10 mouse cellular contexts compared by ENCODE assay signal in genomic region chr10:78756021-78756420, GRCm38 (mm10). TPM values are rescaled to one million over a fixed set of nuclear protein-coding genes. Genes with fewer than 3 reads are reported as not detected.
DNase-seq lines count a peak whose midpoint lies in the region; ATAC-seq and TF ChIP-seq lines count a peak whose summit lies in the region.
"Had no signal": no experiment of that assay in that cellular context is flagged by ENCODE, and none has a peak within 500 bp of the region (broad histone marks: within the 10 kb centered on the region; RNA-seq: fewer than 3 reads in every experiment).

No protein-coding gene starts in this region.

- TF ChIP-seq CTCF in heart, postnatal 0 days (IDR thresholded peaks at IDR 0.05; ENCODE audit: low read depth): peak; percentile 86

- no peaks in the 10 kb centered on the region for H3K36me3 ChIP-seq in kidney, embryonic 15.5 days
- H3K36me3 ChIP-seq in heart, postnatal 0 days (replicated peaks; ENCODE audit: control insufficient read depth, insufficient read depth, low read length): no peaks in the 10 kb centered on the region

- no peak for TF ChIP-seq EP300 in heart, postnatal 0 days (IDR thresholded peaks at IDR 0.05; ENCODE audit: low read depth)

- peak; percentile 73 for DNase-seq in kidney, adult 18-20 months
- peak; percentile 89 for DNase-seq in NIH3T3 (ENCODE audit: low read depth)
- peak; percentile 86 to 90 for DNase-seq in cerebellum, postnatal 14 days
- DNase-seq in heart, postnatal 0 days (ENCODE audit: low spot score): peak; percentile 66
- DNase-seq in left cerebral cortex, adult 8-10 months (ENCODE audit: low spot score in 2 of 2): peak; percentile 63 to 88
- peak; percentile 77 for DNase-seq in retina, postnatal 1 day
- DNase-seq in yolk sac, embryonic 10.5 days (ENCODE audit: low spot score): peak; percentile 25

- no peak overlapping the region for H3K4me3 ChIP-seq in kidney, embryonic 15.5 days (replicated peaks)
- no peak overlapping the region for H3K4me3 ChIP-seq in heart, postnatal 0 days (ENCODE audit: low read depth, low read length)
- H3K4me3 ChIP-seq: myocyte had no signal

- peaks cover 10% of the 10 kb centered on the region; the same call in 1 of the 2 replicates for H3K4me1 ChIP-seq in kidney, embryonic 15.5 days
- H3K4me1 ChIP-seq in heart, postnatal 0 days (ENCODE audit: control insufficient read depth, insufficient read depth): no peaks in the 10 kb centered on the region

- H3K9ac ChIP-seq in kidney, embryonic 15.5 days: no peak overlapping the region
- no peak overlapping the region for H3K9ac ChIP-seq in heart, postnatal 0 days (replicated peaks; ENCODE audit: low read depth, low read length)

- WGBS in kidney, embryonic 15.5 days: 35% methylated on average over 6 of the region's 6 CpGs
- 31% methylated on average over 6 of the region's 6 CpGs for WGBS in heart, postnatal 0 days

- no peak overlapping the region for H3K4me2 ChIP-seq in kidney, embryonic 15.5 days
- no peak overlapping the region for H3K4me2 ChIP-seq in heart, postnatal 0 days (ENCODE audit: low read depth, low read length)

- no peaks in the 10 kb centered on the region for H3K9me3 ChIP-seq in kidney, embryonic 15.5 days (replicated peaks)
- H3K9me3 ChIP-seq in heart, postnatal 0 days (replicated peaks; ENCODE audit: control insufficient read depth, low read length): no peaks in the 10 kb centered on the region

- no peak overlapping the region for H3K27ac ChIP-seq in kidney, embryonic 15.5 days
- H3K27ac ChIP-seq in heart, postnatal 0 days (ENCODE audit: low read depth): no peak overlapping the region

- H3K27me3 ChIP-seq in kidney, embryonic 15.5 days: peaks cover 8% of the 10 kb centered on the region
- peaks cover 16% of the 10 kb centered on the region for H3K27me3 ChIP-seq in heart, postnatal 0 days (ENCODE audit: control insufficient read depth, insufficient read depth, low read length)

- ATAC-seq in kidney, embryonic 15.5 days (replicated peaks; ENCODE audit: low FRiP score): no peak
- no peak for ATAC-seq in heart, postnatal 0 days (ENCODE audit: insufficient read depth, low read depth)

RNA-seq across cellular contexts. Expression of gene Ccdc105, which starts 3.2 kb away (rescaled TPM):
- polyA plus RNA-seq in kidney, embryonic 15.5 days (2015; fragmentation: Nextera tagmentation; extraction: Ambion mirVana): not detected in 2 replicates
- total RNA-seq in heart, postnatal 0 days (2014; rRNA removed; ENCODE audit: low replicate concordance): not detected in 2 replicates
- not detected in 2 replicates for polyA plus RNA-seq in heart, postnatal 0 days (2015; fragmentation: Nextera tagmentation; extraction: Ambion mirVana)
- total RNA-seq in left cerebral cortex, adult 8-10 months (2022): under 1 TPM; 0.18 to 0.57 (median 0.39) TPM
- total RNA-seq: gastrocnemius, postnatal 4 days had no signal
- polyA plus RNA-seq: myocyte had no signal

RNA-seq across cellular contexts. Expression of gene Slc1a6, which starts 24.3 kb away (rescaled TPM):
- polyA plus RNA-seq in kidney, embryonic 15.5 days (2015; fragmentation: Nextera tagmentation; extraction: Ambion mirVana): 0.49 and 0.81 TPM in 2 replicates
- 0.42 TPM in 1 of 2 replicates, not detected in the other for total RNA-seq in heart, postnatal 0 days (2014; rRNA removed; ENCODE audit: low replicate concordance)
- polyA plus RNA-seq in heart, postnatal 0 days (2015; fragmentation: Nextera tagmentation; extraction: Ambion mirVana): 0.16 and 0.25 TPM in 2 replicates
- total RNA-seq in left cerebral cortex, adult 8-10 months (2022): 10 to 100 TPM; 11.0 to 13.9 (median 11.4) TPM

RNA-seq across cellular contexts. Expression of gene Casp14, which starts 37.9 kb away (rescaled TPM):
- 0.27 TPM in 1 of 2 replicates, not detected in the other for polyA plus RNA-seq in kidney, embryonic 15.5 days (2015; fragmentation: Nextera tagmentation; extraction: Ambion mirVana)
- total RNA-seq in heart, postnatal 0 days (2014; rRNA removed; ENCODE audit: low replicate concordance): not detected in 2 replicates
- not detected in 2 replicates for polyA plus RNA-seq in heart, postnatal 0 days (2015; fragmentation: Nextera tagmentation; extraction: Ambion mirVana)
- total RNA-seq in left cerebral cortex, adult 8-10 months (2022): not detected
- total RNA-seq: gastrocnemius, postnatal 4 days had no signal
- polyA plus RNA-seq: myocyte had no signal

Comparison
In these comparisons a context has a peak if more than half of its experiments do, and no peak if none do; other contexts are left out.
1. DNase-seq: peak in every context shown above with its lines; median percentile 89 in NIH3T3; 88 in cerebellum, postnatal 14 days; 77 in retina, postnatal 1 day; 76 in left cerebral cortex, adult 8-10 months; 73 in kidney, adult 18-20 months; 66 in heart, postnatal 0 days; 25 in yolk sac, embryonic 10.5 days.